Mouse (Mus musculus) myocyte (in vitro differentiated cells): Measurements from ENCODE around the gene Gm16253.

ENCODE experiments used
- POLR2A ChIP-seq: IDR thresholded peaks from one replicate; pipeline ENCODE4 v1.6.1; 2011; ENCODE audit warnings: low read depth, mild to moderate bottlenecking, control low read depth, moderate library complexity; ENCODE audit not compliant: insufficient read length
- TCF12 ChIP-seq: IDR thresholded peaks from one replicate; pipeline ENCODE4 v1.6.1; 2011; ENCODE audit warnings: mild to moderate bottlenecking, control low read depth; ENCODE audit not compliant: poor library complexity, insufficient read depth, severe bottlenecking

DNA sequence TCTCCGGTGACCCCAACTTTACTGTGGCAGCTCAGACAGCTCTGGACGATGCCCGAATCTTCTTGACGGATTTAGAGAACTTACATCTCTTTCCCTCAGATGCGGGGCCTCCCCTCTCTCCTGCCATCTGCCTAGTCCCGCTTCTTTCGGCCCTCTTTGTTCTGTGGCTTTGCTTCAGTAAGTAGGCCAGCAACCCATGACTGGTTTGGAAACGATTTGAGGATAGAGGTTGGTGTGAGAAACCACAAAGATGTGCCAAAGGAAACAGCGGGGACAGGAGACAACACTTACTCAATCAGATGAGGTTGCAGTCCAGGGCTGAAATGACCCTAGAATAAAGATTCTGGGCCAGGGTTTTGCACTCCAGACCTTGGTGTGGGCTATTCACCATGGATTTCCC is 48.3 kb upstream of the Gm16253 start:
- TF ChIP-seq POLR2A (no peak), TCF12 (no peak)
